Mouse (Mus musculus) frontal cortex, adult (tissue): ENCODE data around the gene Ddost.
"Not testable (repeated sequence)": the region's sequence is repeated elsewhere in the genome, so short reads cannot be mapped to it uniquely, and the experiment has no call there.

Experiments used
- ATAC-seq: cut with Nextera tagmentation; 2 replicates; pipeline ENCODE4 v1.9.2; 2017; ENCODE audit warnings: mild to moderate bottlenecking, moderate library complexity, mixed read lengths; ENCODE audit not compliant: low TSS enrichment

Gene Ddost

DNA sequence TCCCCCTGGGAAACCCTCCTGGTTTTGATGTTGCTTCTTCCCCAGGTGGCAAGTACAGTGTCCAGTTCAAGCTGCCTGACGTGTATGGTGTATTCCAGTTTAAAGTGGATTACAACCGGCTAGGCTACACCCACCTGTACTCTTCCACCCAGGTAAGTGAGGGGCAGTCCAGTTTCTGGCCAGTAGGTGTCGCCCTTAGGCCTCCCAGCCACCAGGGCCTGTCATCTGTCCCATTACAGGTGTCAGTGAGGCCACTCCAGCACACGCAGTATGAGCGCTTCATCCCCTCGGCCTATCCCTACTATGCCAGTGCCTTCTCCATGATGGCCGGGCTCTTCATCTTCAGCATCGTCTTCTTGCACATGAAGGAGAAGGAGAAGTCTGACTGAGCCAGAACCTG, 7.1 kb downstream of the Ddost start:
- ATAC-seq, result peak; percentile 32; the same call in 1 of the 2 replicates

GRCm38 (mm10) chr4:138312105-138312504, 7.6 kb downstream of the Ddost start:
- no peak for ATAC-seq

GRCm38 (mm10) chr4:138313021-138313420, 8.5 kb downstream of the Ddost start:
- ATAC-seq, result no peak

GRCm38 (mm10) chr4:138313795-138314194, 9.3 kb downstream of the Ddost start:
- ATAC-seq, result peak; percentile 25; the same call in 1 of the 2 replicates

GRCm38 (mm10) chr4:138315781-138316180, 11.3 kb downstream of the Ddost start:
- no peak for ATAC-seq

- ATAC-seq, result no peak
Measured at GRCm38 (mm10) chr4:138316369-138316768, 11.8 kb downstream of the Ddost start.

GRCm38 (mm10) chr4:138318509-138319266, 14.2 kb downstream of the Ddost start:
- no peak for ATAC-seq

- peak; percentile 31; the same call in 1 of the 2 replicates for ATAC-seq
Measured at GRCm38 (mm10) chr4:138319508-138319907, 15.0 kb downstream of the Ddost start.

GRCm38 (mm10) chr4:138320711-138321110, 16.2 kb downstream of the Ddost start:
- ATAC-seq, result no peak

GRCm38 (mm10) chr4:138321488-138321887, 17.0 kb downstream of the Ddost start:
- no peak for ATAC-seq

- no peak for ATAC-seq
Measured at GRCm38 (mm10) chr4:138322692-138323091, 18.2 kb downstream of the Ddost start.

DNA sequence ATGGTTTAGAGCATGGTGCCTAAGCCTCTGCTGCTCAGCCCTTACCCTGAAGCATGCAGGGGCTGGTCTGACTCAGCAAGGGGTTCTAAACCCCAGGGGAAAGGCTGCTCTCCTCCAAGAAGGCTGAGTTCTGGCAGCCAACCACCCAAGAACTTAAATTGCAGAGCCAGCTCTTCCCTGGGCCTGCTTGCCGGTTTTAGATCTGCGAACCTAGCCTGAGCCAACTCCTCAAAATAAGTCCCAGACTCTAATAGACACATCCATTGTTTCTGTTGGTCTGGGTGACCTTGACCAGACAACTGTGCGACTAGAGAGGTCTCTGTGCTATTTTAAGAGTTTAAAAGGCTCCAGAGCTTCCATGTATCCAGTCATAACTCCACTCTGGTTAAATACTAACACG, 19.2 kb downstream of the Ddost start:
- ATAC-seq, result no peak

DNA sequence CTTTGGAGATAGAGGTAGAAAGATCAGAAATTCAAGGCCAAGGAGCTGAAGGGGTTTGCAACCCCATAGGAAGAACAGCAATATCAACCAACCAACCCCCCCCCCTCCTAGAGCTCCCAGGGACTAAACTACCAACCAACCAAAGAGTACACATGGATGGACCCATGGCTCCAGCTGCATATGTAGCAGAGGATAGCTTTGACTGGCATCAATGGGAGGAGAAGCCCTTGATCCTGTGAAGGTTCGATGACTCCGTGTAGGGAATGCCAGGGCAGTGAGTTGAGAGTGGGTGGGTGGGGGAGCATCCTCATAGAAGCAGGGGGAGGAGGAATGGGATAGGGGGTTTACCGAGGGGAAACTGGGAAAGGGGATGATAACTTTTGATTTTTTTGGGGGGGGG, 19.9 kb downstream of the Ddost start:
- ATAC-seq, result no peak

GRCm38 (mm10) chr4:138325466-138326076, 21.0 kb downstream of the Ddost start:
- ATAC-seq, result peak; percentile 83

DNA sequence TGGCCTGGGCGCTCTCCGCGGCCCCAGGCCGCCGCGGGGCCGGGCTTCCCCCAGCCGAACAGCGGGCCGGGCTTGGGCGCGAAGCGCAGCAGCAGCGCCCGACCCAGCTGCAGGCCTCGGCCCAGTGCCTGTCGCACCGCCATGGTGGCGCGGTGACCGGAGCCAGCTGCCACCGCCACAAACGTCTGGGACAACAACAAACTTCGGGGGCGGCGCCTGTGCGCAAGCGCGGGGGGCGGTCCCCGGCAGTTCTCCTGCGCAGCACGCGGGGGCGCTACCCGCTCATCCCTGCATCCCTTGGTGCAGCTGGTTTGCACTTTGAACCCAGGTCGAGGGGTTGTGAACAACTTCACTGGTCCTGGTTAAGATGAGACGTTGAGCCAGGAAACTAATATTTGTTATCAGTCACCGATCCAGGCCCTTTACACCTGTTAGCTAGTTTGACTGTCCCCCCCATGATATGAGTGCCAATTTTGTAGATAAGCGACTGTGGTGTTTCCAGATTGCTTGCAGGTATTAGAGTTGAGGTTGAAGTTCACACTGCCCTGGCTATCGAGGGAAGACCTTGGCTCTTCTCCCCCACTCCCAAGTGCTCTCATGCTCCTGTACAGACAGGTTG, 21.7 kb downstream of the Ddost start, which contains the start of gene Pink1:
Gene Pink1 (minus strand): TSS at position 231 of the 619 bp plus-strand sequence.
- peak; percentile 65 for ATAC-seq

GRCm38 (mm10) chr4:138327155-138327554, 22.6 kb downstream of the Ddost start:
- ATAC-seq, result not testable (repeated sequence)

GRCm38 (mm10) chr4:138327891-138328470, 23.5 kb downstream of the Ddost start:
- ATAC-seq, result no peak

DNA sequence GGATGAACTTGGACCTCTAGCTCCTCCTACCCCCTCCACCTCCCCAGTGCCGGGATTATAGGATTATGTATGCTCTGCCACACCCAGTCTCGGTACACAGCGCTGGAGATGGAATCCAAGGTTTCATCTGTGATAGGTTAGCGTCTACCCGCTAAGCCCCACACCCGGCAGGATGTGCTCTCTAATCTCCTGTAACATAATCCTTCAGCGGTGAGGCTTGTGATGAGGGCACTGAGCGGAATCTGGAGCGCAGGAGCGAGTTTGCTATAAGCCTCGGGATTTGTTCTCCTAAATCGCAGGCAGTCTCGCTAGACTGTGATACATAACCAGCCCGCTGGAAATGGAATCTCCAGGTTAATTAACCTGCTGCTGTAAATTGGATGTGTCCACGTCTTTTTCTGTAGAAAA, 25.7 kb downstream of the Ddost start:
- no peak for ATAC-seq

DNA sequence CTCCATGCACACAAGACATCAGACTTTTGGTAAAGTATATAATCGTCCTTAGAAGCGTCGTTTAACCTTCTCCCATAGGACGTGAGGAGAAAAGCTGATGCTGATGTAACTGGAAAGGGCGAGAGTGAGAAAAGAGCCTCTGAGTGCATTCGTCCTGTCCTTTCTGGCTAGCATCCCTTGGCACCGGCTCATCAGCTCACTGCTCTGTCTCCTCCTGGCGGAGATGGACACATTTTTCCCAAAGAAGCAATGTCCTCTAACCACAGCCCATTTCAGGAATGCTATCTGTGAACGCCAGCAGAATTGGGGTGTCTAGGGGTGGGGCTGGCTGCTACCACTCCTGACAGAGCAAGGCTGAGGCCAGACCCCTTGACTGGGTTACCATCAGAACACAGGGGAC, 27.1 kb downstream of the Ddost start:
- no peak for ATAC-seq

DNA sequence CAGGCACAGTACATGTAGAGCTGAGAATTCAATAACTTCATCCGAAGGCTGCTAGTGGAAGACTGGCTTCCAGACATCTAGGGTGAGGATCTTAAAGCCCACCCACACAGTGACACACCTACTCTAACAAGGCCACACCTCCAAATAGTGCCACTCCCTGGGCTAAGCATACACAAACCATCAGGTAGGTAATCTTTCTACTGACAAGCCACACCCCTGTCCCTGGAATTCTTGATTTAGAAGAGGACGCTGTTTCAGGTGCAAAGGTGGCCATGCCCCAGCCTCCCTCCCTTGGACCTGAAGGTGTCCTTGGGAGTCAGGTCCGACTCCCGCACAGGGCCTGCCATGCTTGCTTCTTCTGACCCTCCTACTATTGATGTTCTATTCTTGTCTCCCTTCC, 28.6 kb downstream of the Ddost start:
- ATAC-seq, result no peak

DNA sequence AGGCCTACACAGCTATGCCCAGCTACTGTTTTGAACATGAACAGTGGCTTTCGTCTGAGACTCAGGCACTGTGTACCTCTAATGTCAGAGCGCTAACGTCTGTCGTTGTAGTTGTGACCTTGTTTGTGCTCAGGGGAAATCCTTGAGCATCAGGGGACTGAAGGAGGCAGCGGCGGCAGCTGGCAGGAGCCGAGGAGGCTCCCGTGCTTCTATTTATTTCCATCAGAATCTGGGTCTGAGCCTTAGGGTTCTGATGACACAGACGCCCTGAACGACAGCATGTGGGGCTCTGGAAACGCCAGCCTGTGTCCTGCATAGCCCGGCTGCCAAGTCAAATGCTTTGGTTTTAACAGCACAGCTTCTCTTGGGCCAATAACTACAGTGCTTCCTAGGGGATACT, 30.5 kb downstream of the Ddost start:
- no peak for ATAC-seq

- ATAC-seq, result no peak
Measured at GRCm38 (mm10) chr4:138335648-138336047, 31.1 kb downstream of the Ddost start.
